ENCODE assay signal across 8 mouse cellular contexts in genomic region chr17:29660762-29661391, GRCm38 (mm10). TPM values are rescaled to one million over a fixed set of nuclear protein-coding genes. Genes with fewer than 3 reads are reported as not detected.
DNase-seq lines count a peak whose midpoint lies in the region; ATAC-seq lines count a peak whose summit lies in the region.

No protein-coding gene starts in this region.

- peak overlapping the region; percentile 97 for H3K9ac ChIP-seq in heart, embryonic 14.5 days (ENCODE audit: low read length)
- H3K9ac ChIP-seq in midbrain, embryonic 16.5 days (ENCODE audit: low read depth, low read length), result peak overlapping the region; percentile 93

- peak overlapping the region; percentile 74 for H3K4me2 ChIP-seq in heart, embryonic 14.5 days (ENCODE audit: low read length)
- peak overlapping the region; percentile 86 for H3K4me2 ChIP-seq in midbrain, embryonic 16.5 days (ENCODE audit: low read length)

- peak; percentile 40 for ATAC-seq in heart, embryonic 14.5 days (ENCODE audit: insufficient number of reproducible peaks, insufficient read depth, low FRiP score, low read depth)
- ATAC-seq in CD4-positive, CD25-positive, alpha-beta regulatory T cell, adult 4 months, result peak; percentile 56
- peak; percentile 75; the same call in 1 of the 2 replicates for ATAC-seq in midbrain, embryonic 16.5 days

- peaks cover 29% of the 10 kb centered on the region for H3K36me3 ChIP-seq in heart, embryonic 14.5 days (ENCODE audit: control insufficient read depth, insufficient read depth, low read length)
- 0 out of 2 replicates have a peak, but pooled peaks cover 2% of the 10 kb centered on the region for H3K36me3 ChIP-seq in midbrain, embryonic 16.5 days (ENCODE audit: control insufficient read depth, insufficient read depth, low read length)

- peak overlapping the region; percentile 95 to 96 for H3K27ac ChIP-seq in heart, embryonic 14.5 days (replicated peaks in 1 of 2; ENCODE audit: control insufficient read depth in 1 of 2, insufficient read depth in 1 of 2, low read depth in 2 of 2, low read length in 2 of 2)
- H3K27ac ChIP-seq in midbrain, embryonic 16.5 days (ENCODE audit: low read length), result peak overlapping the region; percentile 93

- H3K4me3 ChIP-seq in heart, embryonic 14.5 days (ENCODE audit: control insufficient read depth in 1 of 2, insufficient read depth in 1 of 2, low read depth in 1 of 2, low read length in 2 of 2), result peak overlapping the region; percentile 95
- peak overlapping the region; percentile 95 for H3K4me3 ChIP-seq in midbrain, embryonic 16.5 days (ENCODE audit: low read depth, low read length)

- peaks cover 2 to 9% of the 10 kb centered on the region in 2 experiments for H3K4me1 ChIP-seq in heart, embryonic 14.5 days (ENCODE audit: control insufficient read depth in 2 of 2, insufficient read depth in 2 of 2, low read length in 2 of 2)
- H3K4me1 ChIP-seq in midbrain, embryonic 16.5 days (ENCODE audit: control insufficient read depth, insufficient read depth, low read length), result peaks cover 9% of the 10 kb centered on the region

- no peak for DNase-seq in heart, adult 8-10 months (ENCODE audit: low spot score)
- peak; percentile 14 for DNase-seq in embryo, embryonic 11.5 days (ENCODE audit: low read depth, low spot score)
- DNase-seq in induced T-regulatory cell, adult 2 months (ENCODE audit: low read depth), result peak; percentile 73
- DNase-seq in ovary, postnatal 36 days (ENCODE audit: low spot score), result no peak
- DNase-seq in adipocyte (ENCODE audit: low spot score), result no peak

- H3K9me3 ChIP-seq in heart, embryonic 14.5 days (ENCODE audit: control insufficient read depth, low read length), result no peaks in the 10 kb centered on the region
- no peaks in the 10 kb centered on the region for H3K9me3 ChIP-seq in midbrain, embryonic 16.5 days (replicated peaks; ENCODE audit: control insufficient read depth, low read length, poor library complexity, severe bottlenecking)

- H3K27me3 ChIP-seq in heart, embryonic 14.5 days (ENCODE audit: control insufficient read depth, insufficient read depth, low read length), result no peaks in the 10 kb centered on the region
- no peaks in the 10 kb centered on the region for H3K27me3 ChIP-seq in midbrain, embryonic 16.5 days (ENCODE audit: control insufficient read depth, insufficient read depth, low read depth, low read length)

- under 1% methylated on average over 41 of the region's 41 CpGs for WGBS in heart, embryonic 14.5 days
- WGBS in midbrain, embryonic 16.5 days, result under 1% methylated on average over 38 of the region's 41 CpGs

RNA-seq across cellular contexts. Expression of gene Cmtr1, which starts 0.5 kb away (rescaled TPM):
- polyA plus RNA-seq in heart, embryonic 14.5 days (2014; fragmentation: Nextera tagmentation; extraction: Ambion mirVana), result 81.3 and 88.1 TPM in 2 replicates
- total RNA-seq in heart, adult 8-10 months (2022), result 10 to 100 TPM; 57.5 to 79.0 (median 65.0) TPM
- 100 to 1,000 TPM in 1 of 2 experiments, 10 to 100 TPM in 1; 90.3 to 221 TPM for polyA plus RNA-seq in CD4-positive, CD25-positive, alpha-beta regulatory T cell, adult 4 months (2017; shearing (Covaris generic))
- 122 and 127 TPM in 2 replicates for polyA plus RNA-seq in midbrain, embryonic 16.5 days (2015; fragmentation: Nextera tagmentation; extraction: Ambion mirVana)

RNA-seq across cellular contexts. Expression of gene Gm28043, which starts 46.2 kb away (rescaled TPM):
- polyA plus RNA-seq in heart, embryonic 14.5 days (2014; fragmentation: Nextera tagmentation; extraction: Ambion mirVana), result 2.1 and 3.3 TPM in 2 replicates
- total RNA-seq in heart, adult 8-10 months (2022), result 1 to 10 TPM in 2 of 4 experiments, under 1 TPM in 2; 0.78 to 1.3 (median 0.91) TPM
- 1 to 10 TPM; 4.6 to 4.8 TPM for polyA plus RNA-seq in CD4-positive, CD25-positive, alpha-beta regulatory T cell, adult 4 months (2017; shearing (Covaris generic))
- polyA plus RNA-seq in midbrain, embryonic 16.5 days (2015; fragmentation: Nextera tagmentation; extraction: Ambion mirVana), result 1.6 and 3.2 TPM in 2 replicates

RNA-seq across cellular contexts. Expression of gene Rnf8, which starts 46.3 kb away (rescaled TPM):
- 49.4 and 51.1 TPM in 2 replicates for polyA plus RNA-seq in heart, embryonic 14.5 days (2014; fragmentation: Nextera tagmentation; extraction: Ambion mirVana)
- total RNA-seq in heart, adult 8-10 months (2022), result 10 to 100 TPM; 16.1 to 20.7 (median 18.9) TPM
- polyA plus RNA-seq in CD4-positive, CD25-positive, alpha-beta regulatory T cell, adult 4 months (2017; shearing (Covaris generic)), result 10 to 100 TPM; 18.9 to 23.2 TPM
- polyA plus RNA-seq in midbrain, embryonic 16.5 days (2015; fragmentation: Nextera tagmentation; extraction: Ambion mirVana), result 75.3 and 83.6 TPM in 2 replicates

RNA-seq across cellular contexts. Expression of gene Ccdc167, which starts 56.0 kb away (rescaled TPM):
- 17.8 and 19.5 TPM in 2 replicates for polyA plus RNA-seq in heart, embryonic 14.5 days (2014; fragmentation: Nextera tagmentation; extraction: Ambion mirVana)
- total RNA-seq in heart, adult 8-10 months (2022), result 10 to 100 TPM; 12.4 to 14.9 (median 14.1) TPM
- polyA plus RNA-seq in CD4-positive, CD25-positive, alpha-beta regulatory T cell, adult 4 months (2017; shearing (Covaris generic)), result 10 to 100 TPM in 1 of 2 experiments, 1 to 10 TPM in 1; 7.8 to 10.1 TPM
- 9.9 and 10.9 TPM in 2 replicates for polyA plus RNA-seq in midbrain, embryonic 16.5 days (2015; fragmentation: Nextera tagmentation; extraction: Ambion mirVana)

Comparison
In these comparisons a context has a peak if more than half of its experiments do, and no peak if none do; other contexts are left out.
1. DNase-seq: peak in embryo, embryonic 11.5 days (single experiment) and induced T-regulatory cell, adult 2 months (single experiment); none in heart, adult 8-10 months (single experiment), ovary, postnatal 36 days (single experiment) and adipocyte (single experiment).
2. Peak in every context shown above with its lines, with median percentiles within 50 percentile points of each other: ATAC-seq.